Mouse (Mus musculus) bone marrow, adult 2 months (tissue): ENCODE results near the gene Gm49355. TPM values are rescaled to one million over a fixed set of nuclear protein-coding genes. Genes with fewer than 3 reads are reported as not detected.

Source experiments
- H3K27ac ChIP-seq: fragments of 200-500 bp; 2 replicates; pipeline ENCODE4 v1.5.1; 2012; ENCODE audit warnings: low read depth, mild to moderate bottlenecking, control low read depth, inconsistent platforms, low read length; ENCODE audit not compliant: control insufficient read depth, poor library complexity, insufficient read depth
- H3K4me1 ChIP-seq: fragments of 200-500 bp; 2 replicates; pipeline ENCODE4 v1.6.1; 2011; ENCODE audit warnings: low read length; ENCODE audit not compliant: control insufficient read depth, insufficient read depth
- H3K4me3 ChIP-seq: fragments of 200-500 bp; replicated peaks from 2 replicates; pipeline ENCODE3; 2011; ENCODE audit warnings: mild to moderate bottlenecking, low read depth, low read length, control low read depth; ENCODE audit not compliant: control insufficient read depth
- CTCF ChIP-seq: fragments of 200-500 bp; IDR thresholded peaks from 2 replicates; pipeline ENCODE4 v1.5.1; 2011; ENCODE audit warnings: low read length, control low read depth; ENCODE audit not compliant: control insufficient read depth, insufficient read depth
- POLR2A ChIP-seq: fragments of 200-500 bp; IDR thresholded peaks from 2 replicates; pipeline ENCODE4 v1.6.1; 2011; ENCODE audit warnings: low read depth, mild to moderate bottlenecking, control low read depth, low read length, borderline replicate concordance; ENCODE audit not compliant: control insufficient read depth
- WGBS: fragments of 180-500 bp; shearing (Covaris S2); methylation state at CpG from one replicate; pipeline ENCODE4 v1.1.7; 2018; 5-methylcytosine and 5-hydroxymethylcytosine counted together
- polyA plus RNA-seq: library from polyadenylated mRNA; stranded (reverse); fragments of >200 nt; gene quantifications from 2 replicates; pipeline ENCODE4 v1.2.4, GENCODE M21; 2011; ENCODE audit warnings: low replicate concordance; ENCODE audit not compliant: missing spikeins, insufficient read depth, insufficient read length

The Gm49355 gene
- polyA plus RNA-seq, 1 experiment = not detected

- H3K4me1 ChIP-seq = no peaks in the 10 kb centered on the region
- H3K27ac ChIP-seq = no peak overlapping the region
- no peak overlapping the region for H3K4me3 ChIP-seq
- no peak for TF ChIP-seq CTCF
- TF ChIP-seq POLR2A = no peak
- WGBS = 89% methylated on average over 2 of the region's 2 CpGs
Measured at GRCm38 (mm10) chr14:12303106-12303505, 19.3 kb downstream of the Gm49355 start.

- TF ChIP-seq POLR2A = no peak
- Histone ChIP-seq H3K27ac (no peak overlapping the region), H3K4me3 (no peak overlapping the region), H3K4me1 (no peaks in the 10 kb centered on the region)
- 73% methylated on average over 7 of the region's 7 CpGs for WGBS
Measured at GRCm38 (mm10) chr14:12333622-12334021, 49.8 kb downstream of the Gm49355 start.

- Histone ChIP-seq H3K27ac (no peak overlapping the region), H3K4me3 (no peak overlapping the region), H3K4me1 (no peaks in the 10 kb centered on the region)
- TF ChIP-seq CTCF (no peak), POLR2A (no peak)
- WGBS = 43% methylated on average over 7 of the region's 7 CpGs
Measured at GRCm38 (mm10) chr14:12334925-12335324, 51.1 kb downstream of the Gm49355 start.

GRCm38 (mm10) chr14:12337421-12337997, 53.7 kb downstream of the Gm49355 start:
- H3K4me3 ChIP-seq = no peak overlapping the region
- H3K4me1 ChIP-seq = no peaks in the 10 kb centered on the region
- WGBS = 16% methylated on average over 8 of the region's 8 CpGs
- H3K27ac ChIP-seq = no peak overlapping the region
- no peak for TF ChIP-seq POLR2A
- TF ChIP-seq CTCF = no peak

GRCm38 (mm10) chr14:12337998-12338809, 54.4 kb downstream of the Gm49355 start:
- no peak overlapping the region for H3K4me3 ChIP-seq
- H3K27ac ChIP-seq = no peak overlapping the region
- WGBS = 11% methylated on average over 16 of the region's 16 CpGs
- TF ChIP-seq CTCF (no peak), POLR2A (no peak)
- no peaks in the 10 kb centered on the region for H3K4me1 ChIP-seq

GRCm38 (mm10) chr14:12338811-12339565, 55.2 kb downstream of the Gm49355 start:
- TF ChIP-seq CTCF (no peak), POLR2A (no peak)
- Histone ChIP-seq H3K4me1 (no peaks in the 10 kb centered on the region), H3K4me3 (no peak overlapping the region), H3K27ac (no peak overlapping the region)
- 12% methylated on average over 10 of the region's 10 CpGs for WGBS

DNA sequence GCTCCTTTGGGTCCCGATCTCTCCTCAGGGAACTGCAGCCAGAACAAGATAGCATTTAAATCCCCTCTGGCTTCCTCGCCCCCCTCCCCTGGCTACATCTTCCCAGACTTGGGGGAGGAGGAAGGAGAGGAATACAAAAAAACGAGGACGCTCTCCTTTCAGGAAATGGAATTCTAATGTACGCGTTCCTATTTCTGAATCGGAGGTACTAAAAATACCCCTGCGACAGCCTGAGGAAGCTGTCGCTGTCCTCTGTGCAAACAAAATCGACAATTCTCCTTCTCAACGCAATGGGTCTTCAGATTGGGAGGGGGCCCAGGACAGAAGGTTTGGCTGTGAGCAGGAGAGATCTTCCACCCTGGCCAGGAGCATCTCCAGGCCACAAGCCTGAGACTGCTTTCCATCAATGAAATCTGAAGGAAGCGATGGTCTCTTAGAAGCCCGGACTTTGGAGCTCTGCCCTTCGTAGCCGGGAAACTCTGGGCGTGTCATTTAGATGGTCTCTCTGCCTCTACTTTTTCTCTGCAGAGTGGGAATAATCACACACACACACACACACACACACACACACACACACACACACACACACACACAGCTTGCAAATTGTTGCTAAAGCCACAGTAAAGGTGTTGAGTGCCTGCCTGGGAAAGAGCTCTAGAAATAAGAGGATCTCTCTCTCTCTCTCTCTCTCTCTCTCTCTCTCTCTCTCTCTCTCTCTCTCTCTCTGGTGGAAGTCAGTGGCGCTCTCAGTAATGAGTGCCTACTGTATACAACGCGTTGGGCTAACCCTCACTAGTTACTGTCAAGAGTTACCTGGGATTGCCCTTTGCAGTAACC, 56.7 kb downstream of the Gm49355 start:
- 3% methylated on average over 19 of the region's 19 CpGs for whole genome bisulfite sequencing
- no peak overlapping the region for H3K4me3 ChIP-seq
- no peak overlapping the region for H3K27ac ChIP-seq
- no peak for TF ChIP-seq POLR2A
- no peaks in the 10 kb centered on the region for H3K4me1 ChIP-seq

DNA sequence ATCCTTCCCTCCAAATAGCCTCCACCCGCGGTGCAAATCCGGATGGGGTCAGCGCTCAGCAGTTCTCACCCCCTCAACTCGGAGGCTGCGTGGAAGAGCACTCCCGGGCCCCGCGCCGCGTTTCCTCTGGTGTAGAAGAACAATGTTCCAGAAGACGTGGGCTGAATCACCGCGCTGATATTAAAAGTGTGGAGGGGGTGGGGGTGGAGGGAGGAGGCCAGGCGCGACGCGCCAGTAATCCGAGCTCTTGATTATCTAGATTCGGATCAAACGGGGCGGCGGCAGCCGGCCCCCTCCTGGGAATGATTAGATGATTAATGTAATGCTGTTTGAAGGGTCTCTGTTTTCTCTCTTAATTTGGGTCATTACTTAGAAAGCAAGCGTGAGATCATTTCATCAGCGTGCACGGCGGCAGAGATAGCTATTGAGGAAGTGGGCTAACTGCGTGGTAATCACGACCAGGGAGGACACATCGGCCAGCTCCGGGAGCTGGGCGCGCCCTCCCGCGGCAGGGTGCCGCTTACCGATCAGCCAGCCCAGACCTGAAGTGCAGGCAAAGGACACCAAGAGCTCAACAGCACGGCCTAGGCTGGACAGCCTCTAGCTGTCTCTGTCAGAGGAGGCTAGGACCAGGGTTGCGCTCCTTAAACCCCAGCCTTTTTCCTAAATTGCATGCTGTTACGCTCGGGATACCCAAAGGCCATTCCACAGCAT, 57.5 kb downstream of the Gm49355 start:
- no peak overlapping the region for H3K4me3 ChIP-seq
- TF ChIP-seq POLR2A (no peak), CTCF (no peak)
- no peaks in the 10 kb centered on the region for H3K4me1 ChIP-seq
- H3K27ac ChIP-seq = no peak overlapping the region
- WGBS = 3% methylated on average over 42 of the region's 42 CpGs
